Mouse (Mus musculus): ENCODE measurements at regions not wholly inside any gene's neighbourhood (a gene's known extent, or its start where the extent isn't known, plus 50 kb on each side); places are given as distances from the start of the nearest gene placed in this dataset.

GRCm38 (mm10) chr13:60450721-60451506 is 150.8 kb upstream of the Dapk1 start:
- TF ChIP-seq MYOG (IDR thresholded peaks at IDR 0.05; ENCODE audit: control insufficient read depth in 1 of 3, insufficient read depth in 1 of 3, insufficient read length in 2 of 3, low read depth in 2 of 3) (peak in 1 of 3 experiments; percentile 30), POLR2A (IDR thresholded peaks at IDR 0.05; ENCODE audit: insufficient read length, low read depth) (no peak), POLR2AphosphoS2 (IDR thresholded peaks at IDR 0.05; ENCODE audit: insufficient read length, low read depth) (no peak), USF1 (IDR thresholded peaks at IDR 0.05; ENCODE audit: low read depth) (no peak), E2F4 (IDR thresholded peaks at IDR 0.05; ENCODE audit: insufficient read depth) (no peak), MAX (IDR thresholded peaks at IDR 0.05; ENCODE audit: low read depth) (no peak), TCF12 (IDR thresholded peaks at IDR 0.05; ENCODE audit: insufficient read depth, poor library complexity, severe bottlenecking) (peak; percentile 14), CEBPB (IDR thresholded peaks at IDR 0.05; ENCODE audit: insufficient read depth, poor library complexity, severe bottlenecking) (no peak), TCF3 (IDR thresholded peaks at IDR 0.05; ENCODE audit: insufficient read length, low read depth) (no peak)

Data from myocyte (in vitro differentiated cells).